Mouse (Mus musculus) kidney, adult 18-20 months (tissue): ENCODE measurements around the gene Hist4h4.

ENCODE experiments used
- DNase-seq: peaks from one replicate; pipeline ENCODE4 v3.0.0; 2021

The Hist4h4 gene

DNA sequence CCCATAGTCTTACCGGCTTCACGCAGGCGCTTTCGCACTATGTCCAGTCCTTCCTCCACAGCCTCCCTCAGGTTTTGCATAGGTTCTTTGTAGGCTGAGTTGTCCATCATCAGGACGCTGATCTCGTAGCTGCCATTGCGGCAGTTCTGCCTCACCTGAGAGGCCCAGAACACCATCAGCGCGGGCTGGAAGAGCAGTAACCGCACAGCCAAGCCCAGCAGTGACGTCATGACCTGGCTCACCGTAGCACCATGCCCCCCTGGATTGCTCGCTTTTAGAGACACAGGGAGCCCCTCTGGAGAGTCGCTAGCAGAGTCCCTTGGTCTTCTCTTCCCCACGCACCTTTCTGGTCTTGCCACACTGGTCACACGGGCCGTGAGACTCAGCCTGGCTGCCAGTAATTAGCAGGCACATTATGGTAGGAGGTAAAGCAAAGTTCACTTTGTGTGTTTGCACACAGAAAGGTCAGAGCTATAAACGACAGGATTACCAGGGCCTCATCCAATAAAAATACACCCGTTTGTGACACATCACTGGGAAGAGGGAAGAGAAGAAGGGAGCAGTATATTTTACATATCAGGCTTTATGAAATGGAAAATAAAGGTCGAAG is 22.7 kb downstream of the Hist4h4 start, which contains the start of gene Gucy2c:
Gucy2c (minus strand) TSS at position 389 of the 610 bp plus-strand sequence.
- no peak for DNase-seq

DNA sequence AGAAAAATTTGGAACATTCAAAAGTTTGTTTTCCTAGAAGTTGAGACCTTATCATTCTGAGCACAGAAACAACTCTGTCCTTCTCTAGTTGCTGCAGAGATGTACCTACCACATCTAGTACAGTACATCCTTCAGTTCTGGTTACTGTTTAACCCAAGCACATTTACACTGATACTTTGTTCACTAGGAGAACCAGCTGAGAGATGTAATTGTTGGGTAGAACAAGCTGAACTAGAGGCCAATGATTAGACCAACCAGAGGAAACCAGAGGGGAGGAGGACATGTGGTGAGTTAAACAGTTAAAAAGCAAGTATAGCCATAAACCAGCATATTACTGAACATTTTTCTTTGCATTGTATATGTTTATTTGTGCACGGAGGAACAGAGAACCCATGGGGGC is 27.8 kb downstream of the Hist4h4 start:
- no peak for DNase-seq

DNA sequence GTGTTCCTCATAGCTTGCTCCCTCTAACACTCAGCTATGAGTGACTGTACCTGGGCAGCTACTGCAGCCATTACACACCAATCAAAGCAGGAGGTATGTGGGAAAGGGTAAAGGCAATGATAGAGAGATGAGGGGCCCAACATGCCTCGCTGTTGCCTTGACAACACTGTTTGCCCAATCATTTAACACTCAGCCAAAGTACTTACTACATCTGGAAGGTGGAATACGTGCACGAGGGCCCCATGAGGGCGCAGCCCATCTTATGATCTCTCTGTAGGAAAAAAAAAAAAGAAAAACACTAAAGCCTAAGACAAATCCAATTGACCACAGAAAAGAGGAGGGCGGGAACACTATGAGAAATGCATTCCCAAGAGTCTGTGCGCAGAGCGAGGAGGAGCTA is 34.4 kb downstream of the Hist4h4 start:
- DNase-seq = no peak

DNA sequence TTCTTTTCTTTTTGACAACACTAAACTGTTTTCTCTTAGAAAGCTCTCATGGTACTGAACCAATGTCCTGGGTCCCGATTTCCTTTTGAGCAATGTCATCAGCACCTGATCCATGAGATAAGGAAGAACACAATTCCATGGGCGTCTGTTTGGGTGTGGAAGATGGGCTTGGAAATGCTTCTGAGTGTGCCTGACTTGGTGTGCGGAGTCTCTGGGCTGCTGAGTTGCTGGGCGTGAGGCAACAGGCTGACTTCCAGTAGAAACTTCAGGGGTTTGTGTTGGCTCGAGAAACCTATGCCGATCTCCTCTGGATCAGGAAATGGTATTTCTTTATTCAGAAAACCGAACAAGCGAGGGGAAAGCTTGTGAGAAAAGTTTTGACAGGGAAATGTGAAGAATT is 35.1 kb downstream of the Hist4h4 start:
- DNase-seq = no peak

DNA sequence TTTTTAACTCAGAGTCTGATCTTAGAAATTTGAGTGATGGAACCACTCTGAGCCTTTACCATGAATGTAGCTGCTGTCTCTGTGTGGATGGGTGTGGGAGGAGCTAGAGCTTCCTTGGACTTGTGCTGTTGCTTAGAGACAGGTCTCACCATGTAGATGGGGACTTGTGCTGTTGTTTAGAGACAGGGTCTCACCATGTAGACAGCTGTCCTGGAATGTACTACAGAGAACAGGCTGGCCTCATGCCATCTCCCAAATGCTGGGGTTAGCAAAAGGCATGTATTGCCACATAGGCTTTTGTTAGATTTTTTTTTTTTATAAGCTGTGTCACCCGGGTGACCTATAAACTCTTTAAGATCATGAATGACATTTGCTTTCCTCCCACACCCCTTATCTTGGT is 40.3 kb downstream of the Hist4h4 start:
- no peak for DNase-seq
